Mouse (Mus musculus) liver, embryonic 14.5 days (tissue): ENCODE measurements around the gene Mmgt2. TPM values are rescaled to one million over a fixed set of nuclear protein-coding genes. Genes with fewer than 3 reads are reported as not detected.
"Not testable (repeated sequence)": the region's sequence is repeated elsewhere in the genome, so short reads cannot be mapped to it uniquely, and the experiment has no call there.

Source experiments
- ATAC-seq: fragments of 200-750 bp; cut with Nextera tagmentation; 2 replicates; pipeline ENCODE4 v1.8.0; 2017; ENCODE audit warnings: moderate number of reproducible peaks, mild to moderate bottlenecking, moderate library complexity; ENCODE audit not compliant: insufficient read depth
- DNase-seq, 3 experiments: peaks; one replicate each; pipeline ENCODE4 v3.0.0-alpha.2; 2012 to 2013; ENCODE audit warnings: low read depth in 3 of 3, low spot score in 3 of 3
- H3K27ac ChIP-seq: fragments of 300-500 bp; sonication (generic); 2 replicates; pipeline ENCODE4 v1.5.1; 2014; ENCODE audit warnings: moderate library complexity, mild to moderate bottlenecking, control low read depth, inconsistent platforms
- H3K27me3 ChIP-seq: fragments of 300-500 bp; sonication (generic); 2 replicates; pipeline ENCODE4 v1.6.1; 2014; ENCODE audit warnings: mild to moderate bottlenecking, low read length, moderate library complexity; ENCODE audit not compliant: control insufficient read depth, insufficient read depth
- H3K36me3 ChIP-seq: fragments of 300-500 bp; sonication (generic); replicated peaks from 2 replicates; pipeline ENCODE4 v1.6.1; 2014; ENCODE audit warnings: low read depth; ENCODE audit not compliant: control insufficient read depth, insufficient read depth
- H3K4me1 ChIP-seq, 2 experiments: fragments of 200-500 bp in 1 of 2; fragments of 300-500 bp in 1 of 2; sonication (generic) in 1 of 2; replicated peaks; 2 replicates each; pipeline ENCODE4 v1.6.1; 2012 to 2014; ENCODE audit warnings: antibody characterized with exemption in 1 of 2, inconsistent platforms in 1 of 2, low read length in 1 of 2; ENCODE audit not compliant: control insufficient read depth in 2 of 2, insufficient read depth in 2 of 2
- H3K4me2 ChIP-seq: fragments of 300-500 bp; sonication (generic); 2 replicates; pipeline ENCODE4 v1.6.1; 2014; ENCODE audit warnings: low read depth, mild to moderate bottlenecking, control low read depth, moderate library complexity
- H3K4me3 ChIP-seq, 2 experiments: fragments of 200-500 bp in 1 of 2; fragments of 300-500 bp in 1 of 2; sonication (generic) in 1 of 2; 2 replicates each; pipeline ENCODE4 v1.5.1; 2012 to 2014; ENCODE audit warnings: low read depth in 2 of 2, low read length in 2 of 2, mild to moderate bottlenecking in 2 of 2, control low read depth in 1 of 2, inconsistent platforms in 1 of 2, moderate library complexity in 1 of 2; ENCODE audit not compliant: insufficient read depth in 1 of 2
- H3K9ac ChIP-seq: fragments of 300-500 bp; sonication (generic); replicated peaks from 2 replicates; pipeline ENCODE4 v1.6.1; 2014; ENCODE audit warnings: mild to moderate bottlenecking, control low read depth, moderate library complexity
- H3K9me3 ChIP-seq: fragments of 300-500 bp; sonication (generic); 2 replicates; pipeline ENCODE4 v1.6.1; 2016; ENCODE audit warnings: low read length, mixed read lengths; ENCODE audit not compliant: control insufficient read depth
- CTCF ChIP-seq: IDR thresholded peaks from 2 replicates; pipeline ENCODE4 v1.5.1; 2016; ENCODE audit warnings: antibody characterized with exemption, low read depth, control low read depth
- EP300 ChIP-seq: IDR thresholded peaks from 2 replicates; pipeline ENCODE4 v1.6.1; 2016; ENCODE audit warnings: antibody characterized with exemption, low read depth
- WGBS: fragments of 180-500 bp; shearing (Covaris S2); extraction: QIAGEN DNeasy Blood & Tissue Kit; methylation state at CpG from one replicate; pipeline ENCODE4 v1.1.7; 2014; ENCODE audit not compliant: insufficient replicate concordance; 5-methylcytosine and 5-hydroxymethylcytosine counted together
- polyA plus RNA-seq, 2 experiments: library from polyadenylated mRNA; depleted of rRNA in 1 of 2; stranded (reverse) in 1 of 2; unstranded in 1 of 2; fragments of >200 nt; fragmentation: Nextera tagmentation in 1 of 2; extraction: Ambion mirVana in 1 of 2; gene quantifications; 2 replicates each; pipeline versions ENCODE4 v1.2.1 to v1.2.3; 2012 to 2014

Mmgt2 gene
- polyA plus RNA-seq, 2 experiments: 8.1 to 8.8 TPM

GRCm38 (mm10) chr11:62646958-62647515, 1.4 kb upstream of the Mmgt2 start:
- 26% methylated on average over 7 of the region's 7 CpGs for WGBS
- Histone ChIP-seq H3K9ac (no peak overlapping the region), H3K27me3 (peaks cover 2% of the 10 kb centered on the region; the same call in 1 of the 2 replicates), H3K27ac (no peak overlapping the region), H3K36me3 (no peaks in the 10 kb centered on the region), H3K4me2 (peak overlapping the region; percentile 74), H3K9me3 (no peaks in the 10 kb centered on the region), H3K4me1 (peaks cover 3 to 27% of the 10 kb centered on the region in 2 experiments), H3K4me3 (no peak overlapping the region; a peak in 1 of 4 replicates)
- ATAC-seq (no peak), DNase-seq (no peak)
- TF ChIP-seq CTCF (no peak), EP300 (no peak)

DNA sequence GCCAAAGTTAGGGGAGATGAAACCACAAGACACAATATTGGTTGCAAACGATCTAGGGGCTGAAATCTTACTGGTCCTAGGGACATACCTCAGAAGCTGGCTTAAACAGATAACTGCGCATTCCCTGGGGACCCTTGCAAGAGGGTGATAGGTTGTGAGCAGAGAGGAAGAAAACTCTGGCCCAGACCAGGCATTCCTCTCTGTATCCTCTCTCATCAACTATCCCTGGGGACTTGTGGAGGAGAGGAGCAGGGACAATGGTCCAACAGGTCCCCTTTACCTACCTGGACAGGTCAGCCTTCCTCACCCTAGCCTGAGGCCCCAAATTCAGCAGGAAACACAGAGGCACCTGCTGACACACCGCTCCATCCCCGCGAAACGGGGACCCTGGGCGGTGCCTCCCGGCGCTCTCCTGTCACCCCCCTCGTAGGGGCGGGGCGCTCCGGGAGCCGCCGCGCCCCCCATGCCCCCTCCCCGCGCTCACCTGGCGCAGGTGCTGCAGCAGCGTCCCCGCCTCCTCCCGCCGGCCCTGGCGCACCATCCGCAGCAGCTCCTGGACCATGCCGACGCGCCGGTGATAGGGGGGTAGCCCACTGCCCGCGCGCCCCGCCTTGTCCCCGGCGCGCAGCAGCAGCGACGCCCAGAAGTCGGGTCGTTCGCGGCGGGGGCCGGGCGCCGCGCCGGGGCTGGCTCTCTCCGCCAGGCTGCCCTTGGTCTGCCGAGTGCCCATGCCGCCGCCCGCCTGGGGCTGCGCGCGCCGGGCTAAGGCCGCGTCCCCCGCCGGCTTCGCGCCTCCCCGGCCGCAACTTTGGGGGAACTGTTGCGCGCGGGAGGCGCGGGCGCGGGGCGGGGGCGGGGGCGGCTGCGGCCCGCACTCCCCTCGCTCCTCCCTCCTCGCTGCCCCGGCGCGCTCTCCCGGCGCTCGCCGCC, 538 bp upstream of the Mmgt2 start, which contains the start of gene Lrrc75a:
TSS of gene Lrrc75a (minus strand) at position 863 of the 930 bp plus-strand sequence.
- peak within 1 kb of the TSS; percentile 59 to 81 for H3K4me3 ChIP-seq
- no peak for DNase-seq
- TF ChIP-seq EP300: no peak
- no peak for TF ChIP-seq CTCF
- peaks cover 3 to 27% of the 10 kb centered on the region in 2 experiments for H3K4me1 ChIP-seq
- peaks cover 2% of the 10 kb centered on the region; the same call in 1 of the 2 replicates for H3K27me3 ChIP-seq
- under 1% methylated on average over 70 of the region's 86 CpGs for WGBS
- H3K9me3 ChIP-seq: no peaks in the 10 kb centered on the region
- no peak within 1 kb of the TSS; the same call in 1 of the 2 replicates for H3K27ac ChIP-seq
- peak; percentile 57; the same call in 1 of the 2 replicates for ATAC-seq
- H3K4me2 ChIP-seq: peak within 1 kb of the TSS; percentile 74
- peak within 1 kb of the TSS; percentile 64 for H3K9ac ChIP-seq
- H3K36me3 ChIP-seq: no peaks in the 10 kb centered on the region

DNA sequence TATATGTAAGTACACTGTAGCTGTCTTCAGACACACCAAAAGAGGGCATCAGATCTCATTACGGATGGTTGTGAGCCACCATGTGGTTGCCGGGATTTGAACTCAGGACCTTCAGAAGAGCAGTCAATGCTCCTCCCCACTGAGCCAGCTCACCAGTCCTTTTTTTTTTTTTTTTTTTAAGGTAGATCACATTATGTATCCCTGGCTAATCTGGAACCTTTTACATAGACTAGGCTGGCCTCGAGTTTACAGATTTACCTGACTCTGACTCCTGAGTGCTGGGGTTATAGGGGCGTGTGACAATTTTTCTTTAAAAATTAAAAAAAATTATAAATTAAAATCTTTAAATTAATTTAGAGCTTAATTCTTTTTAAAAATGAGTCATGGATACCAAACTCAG, 1.3 kb downstream of the Mmgt2 start:
- peak overlapping the region; percentile 74; the same call in 1 of the 2 replicates for H3K4me2 ChIP-seq
- H3K4me1 ChIP-seq: peaks cover 0 to 19% of the 10 kb centered on the region in 2 experiments; a peak in 3 of 4 replicates
- not testable (repeated sequence) for H3K9ac ChIP-seq, H3K27me3 ChIP-seq, H3K9me3 ChIP-seq, H3K27ac ChIP-seq, ATAC-seq, H3K36me3 ChIP-seq, H3K4me3 ChIP-seq, DNase-seq
- WGBS: 72% methylated on average over 4 of the region's 4 CpGs

DNA sequence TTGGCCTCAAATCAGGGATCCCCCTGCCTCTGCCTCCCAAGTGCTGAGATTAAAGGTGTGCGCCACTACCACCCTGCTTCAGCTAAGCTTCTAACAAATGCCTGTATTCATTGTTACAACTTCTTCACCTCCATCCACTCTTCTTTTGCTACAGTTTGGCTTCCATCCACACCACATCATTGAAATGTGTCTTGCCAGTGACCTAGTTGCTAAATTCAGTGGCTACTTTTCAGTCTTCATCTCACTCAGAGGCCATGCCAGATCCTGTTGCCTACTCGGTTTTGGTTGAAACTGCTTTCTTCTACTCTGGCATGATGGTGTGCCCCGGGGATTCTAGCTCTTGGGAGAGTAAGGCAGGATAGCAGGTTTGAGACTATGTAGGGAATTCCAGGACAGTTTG, 3.1 kb downstream of the Mmgt2 start:
- TF ChIP-seq CTCF (no peak), EP300 (no peak)
- no peak overlapping the region for H3K4me2 ChIP-seq
- no peak for DNase-seq

GRCm38 (mm10) chr11:62652080-62652479, 3.6 kb downstream of the Mmgt2 start:
- no peak overlapping the region for H3K27ac ChIP-seq
- no peak for ATAC-seq

More for the DNA sequence above, 3.1 kb downstream of the Mmgt2 start:
- Histone ChIP-seq H3K9ac (no peak overlapping the region), H3K9me3 (no peaks in the 10 kb centered on the region), H3K4me3 (no peak overlapping the region), H3K27ac (no peak overlapping the region), H3K4me1 (peaks cover 0 to 8% of the 10 kb centered on the region in 2 experiments; a peak in 3 of 4 replicates), H3K36me3 (no peaks in the 10 kb centered on the region), H3K27me3 (peaks cover 2% of the 10 kb centered on the region; the same call in 1 of the 2 replicates)
- no peak for ATAC-seq
- 75% methylated on average over 3 of the region's 3 CpGs for WGBS

More at GRCm38 (mm10) chr11:62652080-62652479, 3.6 kb downstream of the Mmgt2 start:
- TF ChIP-seq EP300 (no peak), CTCF (no peak)
- H3K9ac ChIP-seq: no peak overlapping the region
- H3K27me3 ChIP-seq: peaks cover 2% of the 10 kb centered on the region; the same call in 1 of the 2 replicates
- H3K9me3 ChIP-seq: no peaks in the 10 kb centered on the region
- H3K4me2 ChIP-seq: no peak overlapping the region
- H3K4me1 ChIP-seq: peaks cover 0 to 5% of the 10 kb centered on the region in 2 experiments; a peak in 3 of 4 replicates
- no peaks in the 10 kb centered on the region for H3K36me3 ChIP-seq
- DNase-seq: no peak
- no peak overlapping the region for H3K4me3 ChIP-seq
- WGBS: 87% methylated on average over 3 of the region's 3 CpGs
